Mouse (Mus musculus) thymus, adult 2 months (tissue): Measurements from ENCODE around the gene Gm47791. TPM values are rescaled to one million over a fixed set of nuclear protein-coding genes. Genes with fewer than 3 reads are reported as not detected.

Experiments used
- DNase-seq: peaks from one replicate; pipeline ENCODE4 v3.0.0; 2021
- H3K27ac ChIP-seq: fragments of 200-500 bp; 2 replicates; pipeline ENCODE4 v1.5.1; 2012; ENCODE audit warnings: low read length, control low read depth; ENCODE audit not compliant: control insufficient read depth, insufficient read depth
- H3K27me3 ChIP-seq: fragments of 200-500 bp; 2 replicates; pipeline ENCODE4 v1.6.1; 2012; ENCODE audit warnings: mild to moderate bottlenecking, low read length, moderate library complexity, mixed read lengths; ENCODE audit not compliant: control insufficient read depth, insufficient read depth
- H3K36me3 ChIP-seq: fragments of 200-500 bp; 2 replicates; pipeline ENCODE4 v1.6.1; 2012; ENCODE audit warnings: mild to moderate bottlenecking, low read length, moderate library complexity; ENCODE audit not compliant: control insufficient read depth, insufficient read depth
- H3K4me1 ChIP-seq: fragments of 200-500 bp; replicated peaks from 2 replicates; pipeline ENCODE4 v1.6.1; 2012; ENCODE audit warnings: low read length; ENCODE audit not compliant: control insufficient read depth, insufficient read depth
- H3K4me3 ChIP-seq: fragments of 200-500 bp; 2 replicates; pipeline ENCODE4 v1.5.1; 2012; ENCODE audit warnings: mild to moderate bottlenecking, low read length, control low read depth, moderate library complexity; ENCODE audit not compliant: control insufficient read depth, insufficient read depth
- CTCF ChIP-seq: fragments of 200-500 bp; IDR thresholded peaks from 2 replicates; pipeline ENCODE4 v1.5.1; 2012; ENCODE audit warnings: mild to moderate bottlenecking, control low read depth, low read length, moderate library complexity, borderline replicate concordance; ENCODE audit not compliant: control insufficient read depth, poor library complexity, insufficient read depth; ENCODE audit errors: extremely low read depth
- POLR2A ChIP-seq: fragments of 200-500 bp; IDR thresholded peaks from 2 replicates; pipeline ENCODE4 v1.6.1; 2012; ENCODE audit warnings: mild to moderate bottlenecking, low read length, control low read depth, moderate library complexity; ENCODE audit not compliant: control insufficient read depth, poor library complexity, insufficient read depth; ENCODE audit errors: extremely low read depth
- WGBS: fragments of 180-500 bp; shearing (Covaris S2); methylation state at CpG from one replicate; pipeline ENCODE4 v1.1.7; 2018; 5-methylcytosine and 5-hydroxymethylcytosine counted together
- polyA plus RNA-seq: library from polyadenylated mRNA; depleted of rRNA; stranded (reverse); fragments of >200 nt; gene quantifications from 2 replicates; pipeline ENCODE4 v1.2.3, GENCODE M21; 2012; rRNA removed

Gm47791 gene
- polyA plus RNA-seq, result not detected in 2 replicates

DNA sequence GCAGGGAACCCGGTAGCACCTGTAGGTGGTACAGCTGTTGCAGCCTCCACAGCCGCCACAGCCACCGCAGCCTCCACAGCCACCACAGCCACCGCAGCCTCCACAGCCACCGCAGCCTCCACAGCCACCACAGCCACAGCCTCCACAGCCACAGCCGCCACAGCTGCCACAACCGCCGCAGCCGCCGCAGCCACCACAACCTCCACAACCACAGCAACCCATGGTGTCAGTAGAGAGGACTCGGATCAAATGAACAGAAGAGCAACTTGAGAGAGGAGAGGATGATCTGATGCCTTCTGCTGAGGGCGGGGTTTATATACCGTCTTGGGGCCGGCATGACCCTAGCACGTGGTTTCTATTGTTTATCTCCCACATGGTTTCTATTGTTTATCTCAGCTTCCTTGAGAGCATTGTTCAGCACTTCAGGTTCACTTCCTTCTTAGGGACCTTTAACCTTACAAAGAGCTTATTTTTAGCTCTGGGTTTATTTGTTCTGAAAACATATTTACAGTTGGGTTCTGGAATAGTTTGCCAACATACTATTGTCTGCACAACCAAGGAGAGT, at the start of gene Gm47791:
Gene Gm47791 (minus strand): TSS at position 222 of the 565 bp plus-strand sequence.
- 82% methylated on average over 13 of the region's 15 CpGs for WGBS
- Histone ChIP-seq H3K36me3 (no peaks in the 10 kb centered on the region), H3K27ac (no peak within 1 kb of the TSS), H3K27me3 (no peaks in the 10 kb centered on the region), H3K4me1 (no peaks in the 10 kb centered on the region), H3K4me3 (no peak within 1 kb of the TSS)
- no peak for DNase-seq
- TF ChIP-seq CTCF, result no peak
- TF ChIP-seq POLR2A, result no peak

DNA sequence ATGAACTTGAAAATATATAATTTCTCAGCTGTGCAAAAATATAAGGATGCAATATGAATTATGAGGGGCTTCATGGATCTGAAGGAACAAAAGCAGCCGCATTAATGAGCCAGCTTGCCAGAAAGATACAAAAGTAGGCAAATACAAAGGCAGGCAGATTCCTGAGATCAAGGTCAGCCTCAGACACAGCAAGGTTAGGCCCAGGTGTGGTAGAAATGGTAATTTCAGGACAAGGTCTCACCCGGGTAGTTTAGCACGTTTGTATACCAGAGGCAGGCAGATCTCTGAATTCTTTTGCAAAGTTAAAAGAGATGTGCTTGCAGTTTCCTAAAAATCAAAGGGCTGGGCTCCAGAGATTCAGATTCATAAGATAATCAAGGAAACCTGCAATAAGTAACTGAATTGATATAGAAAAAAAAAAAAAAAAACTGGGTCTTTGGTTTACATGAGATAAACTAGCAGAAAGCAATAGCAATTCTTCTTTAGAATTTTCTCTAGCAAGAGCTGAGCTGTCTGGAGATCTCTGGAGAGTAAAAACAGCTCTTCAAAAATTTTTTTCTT, 49.7 kb upstream of the Gm47791 start:
- no peak for DNase-seq
- WGBS, result 75% methylated on average over 3 of the region's 3 CpGs
- no peaks in the 10 kb centered on the region for H3K36me3 ChIP-seq
- peaks cover 6% of the 10 kb centered on the region for H3K4me1 ChIP-seq
- no peaks in the 10 kb centered on the region for H3K27me3 ChIP-seq
- no peak overlapping the region for H3K4me3 ChIP-seq
- TF ChIP-seq POLR2A (no peak), CTCF (no peak)
- no peak overlapping the region for H3K27ac ChIP-seq

DNA sequence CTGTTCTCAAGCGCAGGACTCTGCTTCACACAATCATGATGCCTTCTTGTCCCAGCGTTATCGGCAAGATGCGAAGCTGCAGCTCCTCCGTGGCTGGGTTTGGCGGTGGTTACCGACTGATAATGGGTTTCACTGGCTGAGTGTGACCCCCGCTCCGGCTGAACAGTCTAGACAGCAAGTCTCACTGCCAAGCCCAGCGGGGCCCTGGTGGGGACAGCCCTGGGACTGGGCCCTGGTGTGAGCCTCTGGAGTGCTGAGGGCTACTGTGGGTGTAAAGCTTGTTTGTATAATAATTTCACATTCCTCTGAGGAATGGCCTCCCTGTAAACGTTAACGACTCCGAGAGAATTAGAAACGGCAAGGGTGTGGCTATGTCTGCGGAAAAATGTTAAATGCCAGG, 49.1 kb upstream of the Gm47791 start:
- DNase-seq, result no peak

DNA sequence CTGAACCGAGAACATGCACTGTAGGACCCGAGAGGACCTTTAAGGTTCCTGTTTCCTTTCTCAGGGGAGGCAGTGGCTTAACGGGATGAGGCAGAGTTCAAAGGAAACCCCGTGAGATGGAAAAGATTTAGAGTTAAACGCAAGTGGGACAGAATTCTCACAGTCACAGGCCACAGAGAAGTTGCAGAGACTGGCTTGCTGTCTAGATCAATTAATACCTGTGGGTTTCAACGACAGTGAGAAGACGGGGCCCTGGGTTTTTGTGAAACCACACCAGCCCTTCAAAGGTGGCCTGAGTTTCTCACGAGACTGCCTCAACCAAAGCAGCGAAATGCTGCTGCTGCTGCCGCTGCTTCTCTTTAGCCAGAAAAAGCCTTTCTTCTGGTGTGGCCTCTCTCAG, 48.3 kb upstream of the Gm47791 start:
- TF ChIP-seq CTCF (no peak), POLR2A (no peak)
- Histone ChIP-seq H3K4me1 (peaks cover 6% of the 10 kb centered on the region), H3K36me3 (no peaks in the 10 kb centered on the region), H3K27ac (no peak overlapping the region), H3K4me3 (no peak overlapping the region), H3K27me3 (no peaks in the 10 kb centered on the region)
- 6% methylated on average over 10 of the region's 10 CpGs for WGBS
- DNase-seq, result no peak

More for the DNA sequence above, 49.1 kb upstream of the Gm47791 start:
- Histone ChIP-seq H3K27ac (no peak overlapping the region), H3K4me1 (peaks cover 6% of the 10 kb centered on the region), H3K4me3 (no peak overlapping the region), H3K27me3 (no peaks in the 10 kb centered on the region), H3K36me3 (no peaks in the 10 kb centered on the region)
- 94% methylated on average over 15 of the region's 15 CpGs for WGBS
- TF ChIP-seq CTCF (no peak), POLR2A (no peak)

DNA sequence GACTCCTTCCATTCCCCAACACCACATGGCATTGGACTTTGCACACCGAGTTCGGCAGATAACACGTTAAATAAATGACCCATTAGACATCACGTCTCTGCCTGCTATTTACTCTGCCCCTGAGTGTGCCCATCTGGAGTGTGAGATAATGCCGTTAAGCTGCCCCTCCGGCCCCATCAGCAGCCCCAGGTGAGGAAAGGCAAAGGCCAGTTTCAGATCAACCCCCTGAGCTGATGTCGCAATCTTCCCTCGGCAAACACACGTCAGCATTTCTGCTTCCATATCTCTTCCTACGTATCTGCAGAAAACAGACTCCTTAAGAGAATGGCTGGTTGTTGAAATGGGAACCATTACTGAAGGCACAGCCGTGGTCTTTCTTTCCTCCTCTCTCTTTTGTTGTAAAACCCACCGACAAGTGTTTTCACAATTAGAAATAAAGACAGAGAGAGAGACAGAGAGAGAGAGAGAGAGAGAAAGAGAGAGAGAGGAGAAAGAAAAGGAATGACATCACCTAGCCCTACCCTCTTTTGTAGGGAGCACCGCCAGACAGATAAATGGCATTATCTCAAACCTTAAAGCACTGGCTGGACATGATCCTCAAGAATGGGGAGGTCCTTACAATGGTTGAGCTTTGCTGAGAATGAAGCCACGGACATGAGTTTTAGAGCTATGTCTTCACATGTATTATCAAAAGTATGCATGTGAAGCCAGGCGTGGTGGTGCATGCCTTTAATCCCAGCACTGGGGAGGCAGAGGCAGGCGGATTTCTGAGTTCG, 45.1 kb upstream of the Gm47791 start:
- TF ChIP-seq POLR2A (no peak), CTCF (no peak)

DNA sequence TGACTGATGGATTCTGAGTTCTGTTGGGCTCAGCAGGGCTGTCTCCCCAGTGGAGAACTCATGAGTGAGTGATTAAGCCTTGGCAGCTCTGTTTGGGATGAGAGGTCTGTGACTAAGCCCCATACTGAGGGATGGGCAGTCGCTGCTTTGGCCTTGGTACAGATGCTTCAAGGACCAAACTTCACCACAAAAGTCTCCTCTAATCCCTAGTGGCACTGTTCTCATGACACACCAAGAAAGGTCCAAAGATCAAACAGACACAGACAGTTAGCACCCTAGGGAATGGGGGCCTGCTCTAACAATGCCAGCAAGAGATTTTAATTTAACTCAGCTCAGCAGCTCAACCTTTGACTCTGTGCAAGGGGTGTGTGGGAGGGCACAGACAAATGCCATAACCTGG, 40.7 kb upstream of the Gm47791 start:
- Histone ChIP-seq H3K4me3 (no peak overlapping the region), H3K27ac (no peak overlapping the region), H3K36me3 (no peaks in the 10 kb centered on the region), H3K4me1 (peaks cover 8% of the 10 kb centered on the region), H3K27me3 (no peaks in the 10 kb centered on the region)
- DNase-seq, result no peak
- 85% methylated on average over 1 of the region's 1 CpGs for WGBS
- TF ChIP-seq CTCF, result no peak
- TF ChIP-seq POLR2A, result no peak

More for the DNA sequence above, 45.1 kb upstream of the Gm47791 start:
- WGBS, result 54% methylated on average over 17 of the region's 17 CpGs
- H3K36me3 ChIP-seq, result no peaks in the 10 kb centered on the region
- H3K4me3 ChIP-seq, result no peak overlapping the region
- no peak overlapping the region for H3K27ac ChIP-seq
- H3K27me3 ChIP-seq, result no peaks in the 10 kb centered on the region
- DNase-seq, result no peak
- peaks cover 6% of the 10 kb centered on the region for H3K4me1 ChIP-seq
